Mouse (Mus musculus) embryo, embryonic 11.5 days (tissue): ENCODE measurements around the gene Lrr1.
"Not testable (repeated sequence)": the region's sequence is repeated elsewhere in the genome, so short reads cannot be mapped to it uniquely, and the experiment has no call there.

Source experiments
- DNase-seq: peaks from one replicate; pipeline ENCODE4 v3.0.0-alpha.2; 2012; ENCODE audit warnings: low read depth, low spot score

Lrr1 gene

GRCm38 (mm10) chr12:69168461-69169106, at the start of gene Lrr1:
Gene Lrr1, plus strand, starts transcription at chr12:69168814.
- DNase-seq = peak; percentile 65

GRCm38 (mm10) chr12:69119908-69120307, 48.7 kb upstream of the Lrr1 start:
- no peak for DNase-seq

DNA sequence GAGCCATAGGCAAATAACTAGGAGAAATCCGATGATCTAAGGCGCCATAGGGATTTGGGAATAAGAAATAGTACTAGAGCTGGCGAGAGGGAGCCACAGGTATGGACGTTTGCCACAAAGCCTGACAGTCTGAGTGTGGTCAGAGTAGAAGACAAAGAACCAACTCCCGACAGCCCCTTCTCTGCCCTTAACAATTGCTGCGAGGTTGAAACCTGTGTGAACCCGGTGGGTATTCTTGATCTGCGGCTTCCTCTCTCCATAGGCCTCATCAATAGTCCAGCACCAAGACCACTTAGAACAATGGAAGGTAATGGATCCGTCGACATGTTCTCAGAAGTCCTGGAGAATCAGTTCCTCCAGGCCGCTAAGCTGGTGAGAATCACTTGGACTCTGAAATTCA, 45.8 kb upstream of the Lrr1 start:
- no peak for DNase-seq

DNA sequence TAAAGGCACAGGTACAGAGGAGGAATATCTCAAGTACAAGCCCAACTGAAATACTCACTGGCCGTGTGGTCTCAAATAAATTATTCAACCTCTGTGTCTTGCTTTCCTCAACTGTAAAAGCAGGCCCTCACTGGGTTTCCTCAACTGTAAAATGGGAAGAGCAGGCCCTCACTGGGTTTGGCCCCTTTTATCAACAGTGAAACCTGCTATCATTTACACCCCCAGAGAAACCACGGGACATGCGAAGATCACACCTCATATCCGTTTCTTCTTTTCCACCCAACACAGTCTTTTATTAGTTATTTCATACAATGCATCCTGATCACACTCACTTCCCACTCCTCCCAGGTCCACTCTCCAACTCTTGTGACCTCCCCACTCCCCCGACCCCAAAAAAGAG, 43.5 kb upstream of the Lrr1 start:
- no peak for DNase-seq

GRCm38 (mm10) chr12:69127170-69127569, 41.4 kb upstream of the Lrr1 start:
- DNase-seq = no peak

- no peak for DNase-seq
Measured at GRCm38 (mm10) chr12:69127626-69128025, 41.0 kb upstream of the Lrr1 start.

DNA sequence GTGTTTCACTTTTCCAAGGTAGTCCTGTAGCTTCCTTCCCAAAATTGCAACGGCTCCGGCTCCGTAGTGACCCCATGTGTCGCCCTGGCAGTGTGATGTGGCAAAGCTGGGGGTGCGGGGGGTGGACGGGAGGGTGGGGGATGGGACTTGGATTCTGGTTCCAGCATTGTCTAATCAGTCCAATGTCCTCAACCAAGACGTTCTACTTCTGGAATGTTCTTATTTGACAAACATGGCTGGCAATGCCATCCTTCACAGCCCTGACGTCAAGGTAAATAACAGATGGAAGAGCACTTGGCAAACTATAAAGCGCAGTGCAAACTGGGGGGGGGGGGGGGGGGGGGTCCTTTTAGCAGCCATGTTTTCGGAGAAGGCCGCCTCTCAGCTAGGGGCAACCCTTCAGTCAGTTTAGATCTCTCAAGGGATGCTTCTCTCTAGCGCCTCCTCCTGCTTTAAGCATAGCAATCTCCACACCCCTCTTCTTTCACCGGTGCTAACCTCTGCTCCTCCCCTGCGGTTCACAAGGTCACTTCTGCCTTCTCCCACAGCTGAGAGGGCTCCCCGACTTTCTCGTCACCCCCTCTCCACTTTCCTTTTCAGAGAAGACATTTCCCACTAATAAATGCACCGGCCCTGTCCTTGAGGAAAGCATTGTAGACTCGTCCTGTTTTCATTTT, 38.8 kb upstream of the Lrr1 start:
- no peak for DNase-seq

GRCm38 (mm10) chr12:69130486-69130885, 38.1 kb upstream of the Lrr1 start:
- no peak for DNase-seq

DNA sequence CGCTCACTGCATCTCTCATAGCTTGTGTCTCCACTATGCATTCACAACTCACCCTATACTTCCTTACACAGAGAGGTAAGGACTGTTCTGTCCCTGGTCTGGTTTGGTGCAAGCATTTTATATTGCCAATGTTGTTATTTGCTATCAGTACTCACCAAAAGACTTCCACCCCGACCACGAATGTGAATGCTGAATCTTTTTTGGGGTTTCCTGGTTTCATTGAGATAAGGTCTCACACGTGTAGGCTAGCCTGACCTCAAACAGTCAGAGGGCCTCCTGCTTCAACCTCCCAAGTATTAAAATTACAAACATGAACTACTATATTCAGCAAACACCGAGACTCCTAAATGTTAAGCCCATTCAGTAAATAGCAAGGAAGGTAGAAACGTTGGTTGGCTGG, 37.3 kb upstream of the Lrr1 start:
- DNase-seq = no peak

GRCm38 (mm10) chr12:69131981-69132380, 36.6 kb upstream of the Lrr1 start:
- no peak for DNase-seq

DNA sequence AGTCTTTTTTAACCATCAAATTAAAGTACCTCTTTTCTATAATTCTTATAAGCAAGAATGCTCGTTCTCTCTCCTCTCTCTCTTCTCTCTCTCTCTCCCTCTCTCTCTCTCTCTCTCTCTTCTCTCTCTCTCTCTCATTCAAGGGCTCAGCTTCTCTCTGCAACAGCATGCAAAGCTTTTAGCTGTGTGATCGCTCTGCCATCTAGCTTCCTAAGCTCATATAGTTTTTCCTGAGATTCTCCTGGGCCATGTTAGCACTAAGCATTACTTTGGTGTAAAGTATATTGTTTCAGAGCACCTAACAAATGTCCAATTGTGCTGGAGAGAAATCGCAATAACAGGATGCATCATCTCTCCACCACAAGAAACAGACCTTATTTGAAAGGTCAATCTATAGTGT, 29.4 kb upstream of the Lrr1 start:
- no peak for DNase-seq

DNA sequence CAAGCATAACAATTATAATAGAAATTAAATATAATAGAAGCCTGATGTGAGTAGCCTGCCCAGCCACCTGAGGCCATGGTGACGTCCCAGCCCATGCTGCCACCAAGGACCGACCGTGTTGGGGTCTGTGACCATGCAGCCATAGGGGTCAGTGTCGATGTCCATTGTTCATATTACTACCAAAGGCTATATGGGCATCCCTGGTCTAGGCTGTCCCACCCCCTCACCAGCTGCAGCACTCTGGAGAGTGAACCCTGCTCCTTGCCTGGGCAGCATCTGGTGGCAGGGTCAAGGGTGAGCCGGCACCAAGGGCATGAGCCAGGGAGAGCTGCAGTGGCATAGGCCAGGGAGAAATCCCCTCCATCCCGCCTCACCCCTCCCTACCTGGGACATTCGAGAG, 28.8 kb upstream of the Lrr1 start:
- DNase-seq = no peak

DNA sequence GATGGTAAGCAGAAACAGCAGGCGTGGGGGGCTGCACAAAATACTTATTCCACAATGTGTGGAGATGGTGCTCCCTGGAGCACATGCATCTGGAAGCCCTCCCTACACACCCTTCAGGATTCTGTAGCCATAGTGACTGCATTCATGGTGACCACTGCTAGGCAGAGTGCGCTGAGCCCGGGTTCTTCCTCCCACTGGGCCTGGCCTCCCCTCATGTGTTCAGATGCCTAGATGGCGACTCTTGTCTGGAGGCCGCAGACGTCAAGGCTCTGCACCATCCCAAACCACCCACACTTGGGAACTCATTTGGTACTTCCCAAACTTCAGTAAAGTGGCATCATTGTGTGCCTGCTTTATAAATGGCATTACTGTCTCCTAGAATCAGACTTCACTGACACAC, 25.2 kb upstream of the Lrr1 start:
- no peak for DNase-seq

GRCm38 (mm10) chr12:69147166-69147735, 21.4 kb upstream of the Lrr1 start:
- no peak for DNase-seq

DNA sequence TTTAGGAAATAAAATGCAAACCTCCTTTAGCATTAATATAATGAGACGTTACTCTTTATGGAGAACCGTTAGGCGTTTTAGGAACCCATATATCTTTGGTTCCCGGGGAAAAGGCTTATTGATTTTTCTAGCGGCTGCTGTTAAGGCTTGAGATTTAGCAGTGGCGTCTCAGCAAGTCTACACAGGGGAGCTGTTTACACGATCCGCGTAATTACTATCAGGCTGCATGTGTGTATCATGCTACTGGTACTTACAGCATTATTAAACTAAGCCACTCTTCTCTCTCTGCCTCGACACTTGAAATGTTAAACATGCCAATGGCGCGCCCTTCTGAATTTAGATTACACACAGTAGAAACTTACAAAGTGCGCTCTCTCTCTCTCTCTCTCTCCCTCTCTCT, 18.6 kb upstream of the Lrr1 start:
- DNase-seq = no peak

DNA sequence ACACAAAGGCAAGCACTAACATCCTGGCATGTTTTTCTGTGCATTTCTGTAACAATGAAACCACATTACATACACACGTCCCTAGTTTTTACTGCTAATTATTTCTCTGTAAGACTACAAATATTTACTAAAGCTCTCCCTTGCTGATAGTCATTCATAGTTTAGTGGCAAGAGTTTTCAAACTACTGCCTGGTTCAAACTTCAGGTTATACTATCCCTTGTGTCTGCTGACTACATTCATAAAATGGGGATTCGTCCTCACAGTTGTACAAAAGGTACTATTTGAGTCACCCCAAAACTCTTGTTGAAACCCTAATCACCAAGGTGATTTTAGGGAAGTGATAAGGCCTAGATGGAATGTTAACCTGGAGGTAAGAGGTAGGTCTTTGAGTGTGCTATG, 12.7 kb upstream of the Lrr1 start:
- DNase-seq = no peak

GRCm38 (mm10) chr12:69156436-69156835, 12.2 kb upstream of the Lrr1 start:
- no peak for DNase-seq

DNA sequence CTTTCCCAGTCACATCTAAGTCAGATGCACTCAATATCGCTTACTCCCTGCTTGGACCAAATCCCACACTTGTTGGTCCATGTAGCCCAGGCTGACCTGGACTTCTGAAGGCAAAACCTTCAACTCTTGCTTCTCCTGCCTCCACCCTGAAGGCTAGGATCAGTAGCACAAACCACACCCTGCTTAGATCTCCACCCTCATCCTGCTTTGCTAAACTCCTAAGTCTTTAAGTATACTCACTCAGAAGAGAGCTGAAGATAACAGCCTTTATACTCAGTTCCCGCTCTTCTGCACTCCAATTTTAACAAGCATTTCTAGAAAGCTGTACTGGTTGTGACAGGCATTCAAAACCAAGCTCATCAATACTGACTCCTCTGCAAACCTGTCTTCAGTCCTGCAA, 11.5 kb upstream of the Lrr1 start:
- DNase-seq = no peak

- DNase-seq = no peak
Measured at GRCm38 (mm10) chr12:69158366-69158764, 10.2 kb upstream of the Lrr1 start.

DNA sequence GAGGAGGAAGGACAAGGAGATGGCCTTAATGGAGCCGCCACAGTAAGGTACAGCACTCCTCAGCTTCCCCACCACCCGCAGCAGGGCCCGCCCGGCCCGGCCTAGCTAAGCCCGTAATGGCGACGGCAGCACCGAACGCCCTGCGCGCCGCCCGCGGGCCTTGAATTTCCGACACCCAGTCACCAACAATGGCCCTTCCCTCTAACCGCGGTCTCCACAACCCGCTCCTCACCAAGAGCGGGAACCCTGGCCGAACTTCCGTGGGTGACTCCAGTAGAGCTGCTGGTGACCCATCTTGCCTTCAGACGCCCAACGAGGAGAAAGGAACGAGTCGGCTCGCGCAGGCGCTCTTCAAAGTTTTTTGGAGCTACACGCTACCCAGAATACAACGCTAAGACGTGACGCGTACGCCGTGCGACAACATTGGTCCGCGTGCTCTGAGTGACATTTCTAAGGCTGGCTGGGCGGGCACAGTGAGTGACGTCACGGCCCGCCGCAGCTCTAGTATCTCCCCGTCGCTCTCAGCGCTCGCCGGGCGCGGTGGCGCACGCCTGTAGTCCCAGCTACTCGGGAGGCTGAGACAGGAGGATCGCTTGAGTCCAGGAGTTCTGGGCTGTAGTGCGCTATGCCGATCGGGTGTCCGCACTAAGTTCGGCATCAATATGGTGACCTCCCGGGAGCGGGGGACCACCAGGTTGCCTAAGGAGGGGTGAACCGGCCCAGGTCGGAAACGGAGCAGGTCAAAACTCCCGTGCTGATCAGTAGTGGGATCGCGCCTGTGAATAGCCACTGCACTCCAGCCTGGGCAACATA, 9.6 kb upstream of the Lrr1 start, which contains the start of gene Rps29:
Rps29 (minus strand) TSS at position 422 of the 813 bp plus-strand sequence.
- DNase-seq = peak; percentile 100

- DNase-seq = peak; percentile 71
Measured at GRCm38 (mm10) chr12:69159578-69159940, 9.1 kb upstream of the Lrr1 start.

DNA sequence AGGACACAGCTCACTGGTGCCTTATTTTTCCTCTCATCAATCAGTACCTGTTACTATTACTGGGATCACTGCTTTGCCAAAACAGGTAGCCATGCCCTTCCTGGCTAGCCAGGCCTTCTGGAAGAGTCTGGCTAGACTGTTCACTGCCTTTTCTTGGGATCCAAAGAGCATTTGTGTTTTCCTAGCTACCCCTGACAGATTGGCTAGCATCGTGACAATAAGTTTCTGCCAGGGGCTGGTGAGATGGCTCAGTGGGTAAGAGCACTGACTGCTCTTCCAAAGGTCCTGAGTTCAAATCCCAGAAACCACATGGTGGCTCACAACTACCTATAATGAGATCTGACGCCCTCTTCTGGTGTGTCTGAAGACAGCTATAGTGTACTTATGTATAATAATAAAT, 7.9 kb upstream of the Lrr1 start:
- DNase-seq = not testable (repeated sequence)
